Mouse (Mus musculus) hindbrain, postnatal 0 days (tissue): ENCODE results near the gene Nat9. TPM values are rescaled to one million over a fixed set of nuclear protein-coding genes. Genes with fewer than 3 reads are reported as not detected.
A peak's percentile ranks its signal among the peaks of the same experiment; 100 is the strongest.

Experiments
- ATAC-seq: fragments of 200-750 bp; cut with Nextera tagmentation; 2 replicates; pipeline ENCODE4 v1.8.0; 2017; ENCODE audit warnings: mild to moderate bottlenecking, moderate TSS enrichment, moderate library complexity
- DNase-seq: peaks from one replicate; pipeline ENCODE4 v3.0.0-alpha.2; 2015; ENCODE audit warnings: low spot score
- H3K27ac ChIP-seq: fragments of 300-500 bp; sonication (generic); 2 replicates; pipeline ENCODE4 v1.5.1; 2014; ENCODE audit warnings: mild to moderate bottlenecking
- H3K27me3 ChIP-seq: fragments of 300-500 bp; sonication (generic); 2 replicates; pipeline ENCODE4 v1.6.1; 2014; ENCODE audit warnings: low read length, mixed read lengths; ENCODE audit not compliant: insufficient read depth
- H3K36me3 ChIP-seq: fragments of 300-500 bp; sonication (generic); 2 replicates; pipeline ENCODE4 v1.6.1; 2014; ENCODE audit warnings: low read length, mixed read lengths; ENCODE audit not compliant: insufficient read depth
- H3K4me1 ChIP-seq: fragments of 300-500 bp; sonication (generic); 2 replicates; pipeline ENCODE4 v1.6.1; 2014; ENCODE audit warnings: antibody characterized with exemption, low read length, mixed read lengths; ENCODE audit not compliant: insufficient read depth
- H3K4me2 ChIP-seq: fragments of 300-500 bp; sonication (generic); 2 replicates; pipeline ENCODE4 v1.6.1; 2014; ENCODE audit warnings: low read depth, mild to moderate bottlenecking, low read length, moderate library complexity, mixed read lengths
- H3K4me3 ChIP-seq: fragments of 300-500 bp; sonication (generic); 2 replicates; pipeline ENCODE4 v1.5.1; 2014; ENCODE audit warnings: low read length
- H3K9ac ChIP-seq: fragments of 300-500 bp; sonication (generic); replicated peaks from 2 replicates; pipeline ENCODE4 v1.6.1; 2014; ENCODE audit warnings: mild to moderate bottlenecking, low read length, moderate library complexity, mixed read lengths
- H3K9me3 ChIP-seq: fragments of 300-500 bp; sonication (generic); 2 replicates; pipeline ENCODE4 v1.6.1; 2016; ENCODE audit warnings: low read length, mixed read lengths
- CTCF ChIP-seq: IDR thresholded peaks from 2 replicates; pipeline ENCODE4 v1.5.1; 2016; ENCODE audit warnings: antibody characterized with exemption, control low read depth, low read depth
- WGBS: fragments of 180-500 bp; shearing (Covaris S2); extraction: QIAGEN DNeasy Blood & Tissue Kit; methylation state at CpG from one replicate; pipeline ENCODE4 v1.1.7; 2014; 5-methylcytosine and 5-hydroxymethylcytosine counted together
- polyA plus RNA-seq: library from polyadenylated mRNA; unstranded; fragments of >200 nt; fragmentation: Nextera tagmentation; extraction: Ambion mirVana; gene quantifications from 2 replicates; pipeline ENCODE4 v1.2.1, GENCODE M21; 2015
- total RNA-seq: library from RNA; depleted of rRNA; stranded (reverse); fragments of >200 nt; gene quantifications from 2 replicates; pipeline ENCODE4 v1.2.3, GENCODE M21; 2014

The Nat9 gene
- total and polyA plus RNA-seq, 2 experiments from 2014 or later: 17.3 to 22.2 TPM

DNA sequence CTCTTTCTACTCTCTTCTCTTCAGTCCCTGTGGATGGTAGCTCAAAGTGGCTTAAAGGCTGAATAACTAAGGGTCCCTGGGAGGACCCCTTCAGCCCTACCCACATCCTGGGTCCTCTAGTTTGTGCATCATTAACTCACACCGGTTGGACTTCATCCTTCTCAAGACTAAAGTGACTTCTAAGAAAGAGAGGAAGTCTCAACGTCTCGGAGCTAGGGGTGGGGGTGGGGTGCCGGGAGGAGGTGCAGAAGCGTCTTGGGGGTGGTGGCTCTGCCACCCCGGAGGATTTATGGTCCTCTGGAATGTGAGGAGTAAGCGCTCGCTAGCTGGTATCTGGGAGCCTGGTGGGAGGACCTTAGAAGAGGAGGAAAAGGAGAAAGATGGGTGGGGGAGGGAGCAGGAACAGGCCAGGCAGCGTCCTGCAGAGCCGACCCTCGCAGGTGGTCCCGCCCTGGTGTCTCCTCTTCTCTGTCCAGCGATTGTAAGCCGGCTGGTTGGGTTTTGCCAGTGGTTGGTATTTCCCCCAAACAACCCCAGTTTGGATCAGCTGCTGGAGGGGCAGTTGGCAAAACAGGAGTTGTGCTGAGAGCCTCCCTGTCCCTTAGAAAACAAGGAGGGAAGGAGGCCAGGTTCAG, 23.2 kb downstream of the Nat9 start:
- H3K27me3 ChIP-seq: no peaks in the 10 kb centered on the region
- DNase-seq (no peak), ATAC-seq (no peak)
- H3K27ac ChIP-seq: peak overlapping the region; percentile 65; the same call in 1 of the 2 replicates
- no peak for TF ChIP-seq CTCF
- WGBS: under 1% methylated on average over 14 of the region's 14 CpGs
- H3K36me3 ChIP-seq: no peaks in the 10 kb centered on the region
- peak overlapping the region; percentile 64 for H3K4me2 ChIP-seq
- H3K4me3 ChIP-seq: peak overlapping the region; percentile 51
- peak overlapping the region; percentile 51 for H3K9ac ChIP-seq
- peaks cover 8% of the 10 kb centered on the region; the same call in 1 of the 2 replicates for H3K4me1 ChIP-seq
- H3K9me3 ChIP-seq: no peaks in the 10 kb centered on the region

DNA sequence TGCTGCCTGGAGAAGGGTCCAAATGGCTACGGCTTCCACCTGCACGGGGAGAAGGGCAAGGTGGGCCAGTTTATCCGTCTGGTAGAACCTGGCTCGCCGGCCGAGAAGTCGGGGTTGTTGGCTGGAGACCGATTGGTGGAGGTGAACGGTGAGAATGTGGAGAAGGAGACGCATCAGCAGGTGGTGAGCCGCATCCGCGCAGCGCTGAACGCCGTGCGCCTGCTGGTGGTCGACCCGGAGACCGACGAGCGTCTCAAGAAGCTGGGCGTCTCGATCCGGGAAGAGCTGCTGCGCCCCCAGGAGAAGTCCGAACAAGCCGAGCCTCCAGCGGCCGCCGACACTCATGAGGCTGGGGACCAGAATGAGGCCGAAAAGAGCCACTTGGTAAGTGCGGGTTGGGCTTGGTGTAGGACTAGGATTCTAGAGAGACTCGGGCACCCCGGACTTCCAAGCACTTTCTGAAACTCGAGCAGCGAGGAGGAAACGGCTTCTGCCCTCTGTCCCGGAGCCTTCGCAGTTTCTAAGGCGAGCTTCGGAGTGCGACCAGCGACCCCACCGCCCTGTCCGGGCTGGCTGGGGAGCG, 24.0 kb downstream of the Nat9 start:
- H3K4me1 ChIP-seq: peaks cover 8% of the 10 kb centered on the region; the same call in 1 of the 2 replicates
- DNase-seq: peak; percentile 51
- H3K36me3 ChIP-seq: no peaks in the 10 kb centered on the region
- peak overlapping the region; percentile 65 for H3K27ac ChIP-seq
- H3K4me2 ChIP-seq: peak overlapping the region; percentile 64
- under 1% methylated on average over 47 of the region's 47 CpGs for WGBS
- no peaks in the 10 kb centered on the region for H3K9me3 ChIP-seq
- no peaks in the 10 kb centered on the region for H3K27me3 ChIP-seq
- H3K9ac ChIP-seq: peak overlapping the region; percentile 51
- 0 out of 2 replicates have a peak, but pooled peaks have one; percentile 5 for ATAC-seq
- TF ChIP-seq CTCF: peak; percentile 63
- peak overlapping the region; percentile 51 for H3K4me3 ChIP-seq

DNA sequence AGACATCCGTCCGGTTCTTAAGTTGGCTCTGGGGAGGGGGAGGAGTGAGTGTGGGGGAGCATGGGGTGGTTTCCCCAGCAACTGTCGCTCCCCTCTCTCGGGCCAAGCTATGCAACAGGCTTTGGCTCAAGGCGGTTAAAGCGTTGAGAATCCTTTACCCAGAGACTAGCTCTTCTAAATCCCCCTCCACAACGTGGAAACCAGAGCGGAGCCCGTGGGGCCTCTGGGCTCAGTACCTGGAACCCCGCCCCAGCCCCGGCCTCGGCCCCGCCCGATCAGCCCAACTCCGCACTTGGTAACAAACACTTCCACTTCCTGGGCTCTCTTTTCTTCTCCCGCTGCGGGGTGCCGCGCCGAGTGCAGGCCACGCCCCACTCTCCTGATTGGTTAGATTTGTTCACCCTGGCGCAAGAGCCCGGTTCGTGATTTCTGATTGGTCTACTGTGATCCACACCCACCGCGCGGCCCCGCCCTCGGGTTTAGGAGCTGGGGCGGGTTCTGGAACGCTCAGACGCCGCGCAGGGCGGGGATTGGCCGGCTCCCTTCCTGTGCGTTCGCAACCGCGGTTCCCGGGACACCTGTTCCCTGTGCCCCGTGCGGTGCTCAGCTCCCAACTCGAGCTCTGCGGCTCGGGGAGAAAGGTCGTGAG, 24.7 kb downstream of the Nat9 start, which contains the start of gene Slc9a3r1:
TSS of gene Slc9a3r1 (plus strand) at position 510 of the 649 bp plus-strand sequence.
- H3K27ac ChIP-seq: peak within 1 kb of the TSS; percentile 70
- peak within 1 kb of the TSS; percentile 64 for H3K4me2 ChIP-seq
- DNase-seq (peak; percentile 96), ATAC-seq (peak; percentile 97)
- no peaks in the 10 kb centered on the region for H3K36me3 ChIP-seq
- H3K4me1 ChIP-seq: peaks cover 8% of the 10 kb centered on the region; the same call in 1 of the 2 replicates
- H3K27me3 ChIP-seq: no peaks in the 10 kb centered on the region
- H3K4me3 ChIP-seq: peak within 1 kb of the TSS; percentile 51
- peak within 1 kb of the TSS; percentile 51 for H3K9ac ChIP-seq
- no peaks in the 10 kb centered on the region for H3K9me3 ChIP-seq
- TF ChIP-seq CTCF: no peak
- WGBS: under 1% methylated on average over 46 of the region's 47 CpGs

DNA sequence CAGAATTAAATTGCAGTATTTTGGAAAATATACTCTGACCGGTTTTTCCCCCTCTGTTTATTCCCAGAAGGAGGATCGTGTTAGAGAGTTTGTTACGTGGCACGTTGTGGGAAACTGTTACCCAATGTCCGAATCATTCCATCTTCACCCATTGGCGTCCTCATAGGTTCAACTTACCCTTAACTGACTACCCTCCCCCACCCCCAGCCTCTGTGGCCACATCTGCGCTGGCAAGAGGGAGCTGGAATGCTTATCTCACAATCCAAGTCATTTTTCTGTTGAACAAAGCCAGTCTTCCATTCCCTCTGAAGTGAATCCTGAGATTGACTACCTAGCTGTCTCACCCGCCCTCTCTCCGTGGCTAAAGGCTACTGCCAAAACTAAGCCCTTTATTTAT, 25.5 kb downstream of the Nat9 start:
- DNase-seq (no peak), ATAC-seq (no peak)
- H3K27ac ChIP-seq: peak overlapping the region; percentile 70; the same call in 1 of the 2 replicates
- TF ChIP-seq CTCF: no peak
- no peaks in the 10 kb centered on the region for H3K9me3 ChIP-seq
- H3K4me1 ChIP-seq: peaks cover 8% of the 10 kb centered on the region; the same call in 1 of the 2 replicates
- no peak overlapping the region for H3K9ac ChIP-seq
- peak overlapping the region; percentile 64; the same call in 1 of the 2 replicates for H3K4me2 ChIP-seq
- H3K27me3 ChIP-seq: no peaks in the 10 kb centered on the region
- WGBS: 29% methylated on average over 9 of the region's 9 CpGs
- H3K4me3 ChIP-seq: no peak overlapping the region
- no peaks in the 10 kb centered on the region for H3K36me3 ChIP-seq

DNA sequence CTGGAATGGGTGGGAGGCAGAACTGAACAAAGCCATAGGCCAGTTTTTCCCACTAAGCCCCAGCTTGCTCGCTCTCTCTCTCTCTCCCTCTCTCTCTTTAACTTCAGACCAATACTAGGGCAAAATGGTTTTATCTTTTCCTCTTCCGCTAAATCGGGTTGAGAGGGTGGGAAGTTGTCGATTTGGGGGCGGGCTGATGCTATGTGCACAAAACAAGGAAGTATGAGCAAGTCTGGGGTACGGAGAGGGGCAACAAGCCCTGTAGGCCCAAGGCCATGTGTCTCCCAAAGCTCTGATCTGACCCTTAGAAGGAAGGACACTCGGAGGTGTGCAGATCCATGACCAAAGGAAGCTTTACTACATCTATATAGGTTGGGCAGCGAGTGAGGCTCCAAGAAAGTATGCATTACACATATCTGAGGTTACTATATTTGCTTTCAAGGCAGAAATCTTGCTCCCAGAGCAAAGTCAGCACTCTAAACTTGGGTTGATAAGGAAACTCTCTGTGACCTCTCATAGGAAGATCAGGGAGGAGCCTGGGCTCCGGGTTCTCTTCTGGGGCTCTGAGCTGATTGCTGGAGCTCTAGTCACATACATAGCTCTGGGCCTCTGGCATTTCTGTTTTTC, 26.0 kb downstream of the Nat9 start:
- no peaks in the 10 kb centered on the region for H3K9me3 ChIP-seq
- H3K36me3 ChIP-seq: no peaks in the 10 kb centered on the region
- H3K4me2 ChIP-seq: no peak overlapping the region
- peaks cover 8% of the 10 kb centered on the region; the same call in 1 of the 2 replicates for H3K4me1 ChIP-seq
- H3K4me3 ChIP-seq: no peak overlapping the region
- no peak for TF ChIP-seq CTCF
- no peak for ATAC-seq
- H3K27ac ChIP-seq: no peak overlapping the region
- no peak for DNase-seq
- WGBS: 71% methylated on average over 9 of the region's 9 CpGs
- no peak overlapping the region for H3K9ac ChIP-seq
- no peaks in the 10 kb centered on the region for H3K27me3 ChIP-seq

DNA sequence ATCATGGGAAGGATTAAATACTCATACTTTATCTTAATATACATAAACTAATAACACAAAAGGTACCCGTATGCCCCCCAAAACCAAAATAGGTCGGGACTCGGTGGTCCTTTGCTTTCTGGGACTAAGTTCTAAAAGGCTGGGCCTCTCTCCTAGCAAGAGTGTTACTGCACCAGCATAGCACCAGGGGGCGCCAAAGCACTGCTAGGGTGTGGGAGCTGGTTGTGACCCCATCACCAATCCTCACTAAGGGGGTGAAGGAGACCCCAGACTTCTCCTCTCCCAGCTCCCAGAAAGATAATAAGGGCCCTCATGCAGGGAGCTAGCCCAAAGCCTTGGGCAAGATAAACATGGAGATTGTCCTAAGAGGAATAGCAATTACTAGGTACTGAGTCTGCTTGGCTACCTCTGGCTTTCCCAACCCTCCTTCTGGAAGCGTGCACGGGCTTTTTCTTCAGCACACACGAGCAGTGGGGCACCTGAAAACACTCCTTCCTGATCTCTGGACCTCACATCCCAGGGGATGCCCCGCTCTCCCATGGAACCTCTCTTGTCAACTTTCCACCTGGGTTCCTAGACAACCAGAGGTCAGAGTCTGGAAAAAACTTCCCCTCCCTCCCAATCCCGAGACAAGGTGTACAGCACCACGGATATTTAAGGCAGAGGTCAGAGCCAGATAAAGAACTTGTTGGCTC, 26.6 kb downstream of the Nat9 start:
- 28% methylated on average over 10 of the region's 10 CpGs for WGBS
- H3K4me3 ChIP-seq: no peak overlapping the region
- H3K4me1 ChIP-seq: peaks cover 5% of the 10 kb centered on the region; the same call in 1 of the 2 replicates
- no peak for ATAC-seq
- TF ChIP-seq CTCF: peak; percentile 87
- no peaks in the 10 kb centered on the region for H3K36me3 ChIP-seq
- H3K27me3 ChIP-seq: no peaks in the 10 kb centered on the region
- DNase-seq: peak; percentile 80
- H3K9me3 ChIP-seq: no peaks in the 10 kb centered on the region
- H3K27ac ChIP-seq: no peak overlapping the region
- no peak overlapping the region for H3K4me2 ChIP-seq
- no peak overlapping the region for H3K9ac ChIP-seq
